Mouse (Mus musculus) heart, adult 11 months (tissue): Measurements from ENCODE around the gene Foxn1.

Experiments used
- DNase-seq: peaks from one replicate; pipeline ENCODE4 v3.0.0; 2022

Gene Foxn1

GRCm38 (mm10) chr11:78386508-78387043 lies at the start of gene Foxn1:
Gene Foxn1, minus strand, starts transcription at chr11:78386558.
- peak; percentile 81 for DNase-seq

- no peak for DNase-seq
Observed at GRCm38 (mm10) chr11:78435776-78436349, 49.5 kb upstream of the Foxn1 start.

DNA sequence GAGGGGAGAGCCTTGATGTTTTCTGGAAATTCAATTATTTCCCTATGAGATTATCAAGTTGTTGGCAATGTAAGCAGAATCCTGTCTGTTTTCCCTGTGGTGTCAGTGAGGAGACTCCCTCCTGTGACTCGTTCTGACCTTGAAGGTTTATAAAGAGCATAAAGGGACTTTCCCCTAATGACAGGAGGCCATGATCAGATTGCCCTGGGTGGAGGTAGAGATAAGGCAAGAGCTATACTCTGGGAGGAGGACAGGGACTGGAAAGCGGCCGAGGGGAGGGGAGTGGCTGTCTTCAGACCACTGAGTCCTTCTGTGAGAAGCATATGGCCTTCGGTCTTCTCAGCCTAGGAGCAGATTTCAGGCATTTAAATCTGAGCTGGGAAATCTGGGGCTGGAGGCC lies 47.7 kb upstream of the Foxn1 start:
- DNase-seq = no peak

DNA sequence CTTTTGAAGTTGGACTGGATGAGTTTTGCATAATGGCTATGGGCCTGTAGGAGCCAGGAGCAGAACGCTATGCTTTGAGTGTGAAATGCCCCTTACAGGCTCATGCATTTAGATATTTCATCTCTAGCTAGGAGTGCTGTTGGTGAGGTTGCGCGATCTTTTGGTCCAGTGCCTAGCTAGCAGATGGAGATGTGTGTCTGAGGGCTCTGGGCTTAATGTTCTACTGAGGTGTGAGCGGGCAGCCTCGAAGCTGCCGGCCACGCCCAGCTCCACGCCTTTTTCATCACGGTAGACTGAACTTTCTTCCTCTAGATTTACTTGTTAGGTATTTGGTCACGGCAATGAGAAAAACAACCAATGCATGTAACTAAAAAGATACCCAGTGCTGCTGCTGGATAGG lies 44.8 kb upstream of the Foxn1 start:
- DNase-seq = no peak

DNA sequence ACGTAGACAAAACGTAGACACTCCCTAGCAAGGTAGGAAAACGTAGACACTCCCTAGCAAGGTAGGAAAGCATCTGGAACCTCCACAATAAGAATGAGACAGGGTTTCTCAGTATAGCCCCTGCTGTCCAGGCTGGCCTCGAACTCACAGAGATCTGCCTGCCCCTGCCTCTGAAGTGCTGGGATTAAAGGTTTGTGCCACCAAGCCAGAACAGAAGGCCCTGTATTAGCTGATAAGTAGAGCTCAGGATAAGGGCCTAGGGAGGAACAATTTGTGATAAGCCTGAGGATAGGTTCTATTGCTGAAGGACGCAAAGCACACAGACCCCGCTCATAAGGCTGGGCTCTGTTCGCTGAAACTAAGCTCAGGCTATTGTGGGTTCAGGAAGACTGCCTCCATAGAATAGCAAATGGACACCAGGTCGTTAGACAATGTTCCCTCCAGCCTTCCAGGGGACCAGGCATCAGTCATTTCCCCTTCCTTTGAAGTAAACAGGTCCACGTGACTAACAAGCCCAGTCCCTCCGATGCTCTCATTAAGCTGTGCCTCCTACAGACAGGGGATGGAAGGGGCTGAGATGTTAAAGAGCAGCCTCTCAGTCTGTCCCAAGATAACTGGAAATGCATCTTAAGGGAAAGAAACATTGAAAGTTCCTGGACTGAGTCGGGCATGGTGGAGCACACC lies 44.0 kb upstream of the Foxn1 start:
- no peak for DNase-seq

GRCm38 (mm10) chr11:78428309-78428708 lies 42.0 kb upstream of the Foxn1 start:
- DNase-seq = no peak

DNA sequence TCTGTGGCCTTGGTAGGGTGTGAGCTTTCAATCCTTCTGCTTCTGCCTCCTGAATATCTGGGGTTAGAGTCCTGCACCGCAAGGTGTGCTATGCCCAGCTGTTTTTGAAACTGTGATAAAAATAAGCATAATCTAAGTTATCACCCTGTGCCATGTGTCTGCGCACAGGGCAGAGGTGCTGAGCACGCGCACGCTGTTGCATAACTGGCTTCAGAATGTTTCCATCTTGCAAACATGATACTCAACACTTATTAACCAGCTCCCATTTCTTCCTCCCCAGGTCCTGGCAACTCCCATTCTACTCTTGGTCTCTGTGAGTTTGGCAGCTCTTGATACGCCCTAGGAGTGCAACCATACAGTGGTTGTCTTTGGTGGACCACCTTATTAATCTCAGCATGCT lies 41.3 kb upstream of the Foxn1 start:
- DNase-seq = no peak

DNA sequence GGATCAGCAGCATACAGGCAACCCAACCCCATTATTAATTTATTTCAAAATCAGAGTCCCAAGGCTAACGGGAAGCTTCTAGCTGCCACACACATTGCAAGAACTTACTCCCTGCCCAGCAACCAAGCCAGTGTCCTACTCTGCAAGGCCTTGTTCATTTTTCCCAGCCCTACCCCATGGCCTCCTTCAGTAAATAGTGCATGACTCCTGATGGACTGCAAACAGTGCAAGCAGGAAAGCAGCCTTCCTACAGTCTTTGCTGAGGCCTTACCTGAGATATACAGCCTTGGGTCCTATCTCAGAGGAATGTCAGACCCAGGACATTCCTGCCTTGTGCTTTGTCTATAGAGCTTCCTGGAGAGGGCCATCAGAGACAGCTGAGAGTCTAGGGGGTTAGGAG lies 39.2 kb upstream of the Foxn1 start:
- DNase-seq = no peak

DNA sequence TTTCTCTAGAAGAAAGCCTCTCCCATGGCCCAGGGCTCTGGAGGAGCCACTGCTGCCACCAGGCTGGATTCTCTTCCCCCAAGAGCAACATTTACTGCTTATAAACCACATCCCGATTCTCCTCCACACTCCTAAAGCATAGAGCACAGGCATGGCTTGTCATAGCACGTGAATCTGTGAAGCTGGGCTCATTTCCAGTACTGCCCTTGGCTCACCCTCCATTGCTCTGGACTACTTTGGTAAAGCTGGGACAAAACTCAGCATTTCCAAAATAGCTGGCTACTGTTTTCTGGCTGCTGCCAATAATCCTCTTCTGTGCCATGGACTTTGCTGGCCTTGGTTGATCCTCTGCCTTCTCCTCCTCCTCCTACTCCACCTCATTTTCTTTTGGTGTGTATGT lies 38.0 kb upstream of the Foxn1 start:
- DNase-seq = no peak

DNA sequence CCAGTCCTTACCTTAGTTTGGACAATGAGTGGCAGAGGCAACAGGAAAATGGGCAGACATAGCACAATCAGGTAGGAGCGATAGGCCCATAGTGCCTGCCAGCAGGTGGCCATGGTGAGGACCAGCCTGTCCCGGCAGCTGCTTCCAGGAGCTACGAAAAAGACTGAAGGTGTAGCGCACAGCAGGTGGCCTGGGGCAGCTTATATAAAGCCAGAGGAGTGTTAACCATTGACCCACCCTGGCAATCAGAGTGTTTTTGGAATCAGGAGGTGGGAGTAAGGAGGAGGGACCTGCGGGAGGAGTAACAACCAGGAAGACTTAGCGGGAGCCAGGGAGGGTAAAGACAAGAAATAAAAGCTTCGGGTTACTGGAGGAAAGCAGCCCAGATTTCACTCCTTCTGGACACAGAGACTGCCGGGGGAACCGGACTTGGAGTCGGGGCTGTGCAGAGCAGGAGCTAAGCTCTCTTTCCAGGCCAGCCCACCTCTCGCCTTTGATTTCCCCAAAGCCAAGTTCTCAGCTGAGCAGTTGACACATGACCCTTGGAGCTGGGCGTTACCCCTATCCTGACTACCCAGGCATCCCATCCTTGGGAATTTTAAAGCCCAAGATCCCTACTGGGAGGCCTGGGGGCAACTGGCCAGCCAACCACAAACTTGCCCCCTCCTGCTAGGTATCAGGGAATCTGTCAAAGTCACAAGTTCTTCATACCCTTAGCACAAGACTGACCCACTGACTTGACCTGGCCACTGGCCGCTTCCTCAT lies 35.9 kb upstream of the Foxn1 start, which contains the start of gene Slc13a2:
TSS of gene Slc13a2 (minus strand) at position 163 of the 765 bp plus-strand sequence.
- no peak for DNase-seq

DNA sequence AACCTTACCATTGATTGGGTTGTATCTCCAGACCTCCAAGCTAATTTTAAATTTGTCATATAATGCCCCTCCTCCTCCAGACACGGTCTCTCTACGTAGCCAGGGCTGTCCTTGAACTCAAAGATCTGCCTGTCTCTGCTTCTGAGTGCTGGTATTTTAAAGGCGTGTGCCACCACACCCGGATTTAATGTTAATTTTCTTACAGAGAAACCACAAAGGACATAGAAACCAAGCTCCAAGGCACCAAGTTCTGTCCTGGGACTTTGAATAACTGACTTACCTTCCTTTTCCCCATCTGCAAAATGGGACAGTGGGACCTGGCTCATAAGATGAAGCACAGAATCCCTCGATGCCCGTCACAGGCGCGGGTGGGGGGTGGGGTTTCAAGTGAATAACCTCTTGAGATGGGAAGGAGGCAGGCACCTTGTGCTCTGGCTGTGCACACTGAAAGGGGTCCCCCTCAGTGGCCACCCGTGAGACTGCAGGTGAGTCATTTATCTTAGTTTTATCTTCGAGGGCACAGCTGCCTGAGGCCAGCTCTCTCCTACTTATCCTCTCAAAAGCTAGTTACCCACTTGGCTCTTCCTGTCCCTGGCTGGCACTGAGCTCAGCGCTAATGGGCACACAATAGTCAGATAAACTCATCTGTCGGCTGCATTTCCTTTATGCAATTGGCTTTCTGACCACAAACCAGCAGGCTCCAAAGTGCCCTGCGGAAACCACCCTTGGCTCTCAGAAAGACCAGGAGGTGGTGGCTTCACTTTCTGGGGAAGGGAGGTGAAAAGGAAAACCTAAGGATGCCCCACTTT lies 35.0 kb upstream of the Foxn1 start:
- no peak for DNase-seq

DNA sequence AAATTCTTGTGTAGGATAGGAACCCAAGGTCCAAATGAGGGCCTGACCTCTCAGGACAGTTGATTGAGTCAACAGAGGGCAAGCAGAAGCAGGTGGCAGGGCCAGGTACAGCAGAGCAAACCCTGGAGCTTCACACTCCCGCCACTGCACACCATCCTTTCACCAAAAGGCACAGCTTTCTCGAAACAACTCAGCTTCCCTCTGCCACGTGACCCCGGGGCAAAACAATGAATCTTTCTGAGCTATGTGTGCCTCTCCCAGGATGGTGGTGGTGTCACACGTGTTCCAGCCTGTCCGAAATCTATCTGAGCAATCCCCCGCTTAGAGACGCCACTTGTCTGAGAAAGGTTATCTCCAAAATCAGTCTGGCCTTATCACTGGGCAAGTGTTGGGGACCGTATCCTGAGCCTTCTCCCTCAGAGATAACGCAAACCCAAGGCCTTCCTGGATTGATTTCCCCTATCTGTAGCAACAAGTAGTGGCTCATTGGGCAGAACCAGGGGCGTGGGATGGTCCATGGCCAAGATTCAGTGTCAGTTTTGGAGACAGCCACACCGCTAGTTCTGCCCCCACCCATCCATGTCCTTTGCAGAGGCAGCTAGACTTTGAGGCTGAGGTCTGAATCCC lies 34.0 kb upstream of the Foxn1 start:
- no peak for DNase-seq

- DNase-seq = no peak
Observed at GRCm38 (mm10) chr11:78416854-78417253, 30.5 kb upstream of the Foxn1 start.

GRCm38 (mm10) chr11:78412861-78413260 lies 26.5 kb upstream of the Foxn1 start:
- no peak for DNase-seq

- DNase-seq = no peak
Observed at GRCm38 (mm10) chr11:78412324-78412850, 26.0 kb upstream of the Foxn1 start.

GRCm38 (mm10) chr11:78411606-78412323 lies 25.4 kb upstream of the Foxn1 start:
- DNase-seq = no peak

- no peak for DNase-seq
Observed at GRCm38 (mm10) chr11:78408256-78409240, 22.2 kb upstream of the Foxn1 start.

GRCm38 (mm10) chr11:78402062-78402461 lies 15.7 kb upstream of the Foxn1 start:
- DNase-seq = no peak

DNA sequence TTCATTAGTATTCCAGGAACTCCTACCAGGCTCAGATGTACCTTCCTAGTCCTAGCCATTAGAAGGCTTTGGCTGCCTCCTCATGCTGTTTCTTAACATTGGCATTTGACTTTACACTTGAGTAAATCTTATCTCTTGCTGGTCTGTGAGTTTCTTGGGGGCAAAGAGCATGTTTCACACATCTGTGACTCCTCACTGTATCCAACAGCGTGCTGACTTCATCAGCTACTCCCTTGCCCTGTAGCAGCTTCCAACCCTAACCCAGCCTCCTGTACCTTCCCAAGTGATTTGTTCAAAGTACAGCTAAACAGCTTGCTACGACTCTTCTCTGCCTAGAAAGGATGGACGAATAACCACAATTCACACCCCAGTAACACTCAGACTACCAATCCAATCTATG lies 15.1 kb upstream of the Foxn1 start:
- DNase-seq = no peak

DNA sequence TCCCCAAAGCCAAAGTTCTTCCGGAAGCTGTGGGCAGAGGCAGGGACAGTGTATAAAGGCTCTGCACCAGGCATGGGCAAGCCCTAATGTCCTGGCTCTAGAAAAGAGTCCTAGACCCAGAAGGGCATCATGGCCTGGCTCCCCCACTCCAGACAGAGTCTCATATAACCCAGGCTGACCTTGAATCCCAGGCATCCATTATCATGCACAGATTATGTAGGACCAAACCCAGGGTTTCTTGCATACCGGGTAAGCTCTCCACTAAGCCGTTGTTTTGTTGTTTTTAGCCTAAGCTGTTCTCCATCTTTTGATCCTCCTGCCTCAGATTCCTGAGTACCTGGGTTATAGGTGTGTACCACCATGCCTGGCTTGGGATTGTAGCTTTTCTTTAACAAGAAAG lies 14.6 kb upstream of the Foxn1 start:
- no peak for DNase-seq
